Mouse (Mus musculus) ES-E14 (cell line): Measurements from ENCODE around the gene Efna2. TPM values are rescaled to one million over a fixed set of nuclear protein-coding genes. Genes with fewer than 3 reads are reported as not detected.
"Not testable (repeated sequence)": the region's sequence is repeated elsewhere in the genome, so short reads cannot be mapped to it uniquely, and the experiment has no call there.

Experiments used
- DNase-seq: peaks from one replicate; pipeline ENCODE4 v3.0.0-alpha.2; 2013; ENCODE audit warnings: low read depth, low spot score
- H3K27ac ChIP-seq: 2 replicates; pipeline ENCODE4 v1.5.1; 2012; ENCODE audit warnings: low read depth, mild to moderate bottlenecking, low read length, moderate library complexity, mixed read lengths; ENCODE audit not compliant: poor library complexity, insufficient read depth, severe bottlenecking
- H3K36me3 ChIP-seq: 2 replicates; pipeline ENCODE4 v1.6.1; 2012; ENCODE audit warnings: mild to moderate bottlenecking, low read length, moderate library complexity, mixed read lengths; ENCODE audit not compliant: control insufficient read depth, poor library complexity, insufficient read depth, severe bottlenecking
- H3K4me1 ChIP-seq, 2 experiments: fragments of 150-350 bp in 1 of 2; sonication (generic) in 1 of 2; 2 replicates each; pipeline ENCODE4 v1.6.1; 2012; ENCODE audit warnings: low read length in 2 of 2, mild to moderate bottlenecking in 1 of 2, mixed read lengths in 1 of 2; ENCODE audit not compliant: control insufficient read depth in 2 of 2, insufficient read depth in 2 of 2, poor library complexity in 1 of 2
- H3K4me3 ChIP-seq, 2 experiments: fragments of 150-350 bp in 1 of 2; sonication (generic) in 1 of 2; 2 replicates each; pipeline ENCODE4 v1.5.1; 2012; ENCODE audit warnings: low read length in 2 of 2, low read depth in 1 of 2, mild to moderate bottlenecking in 1 of 2, mixed read lengths in 1 of 2; ENCODE audit not compliant: insufficient read depth in 1 of 2, poor library complexity in 1 of 2, severe bottlenecking in 1 of 2
- H3K9ac ChIP-seq: 2 replicates; pipeline ENCODE4 v1.6.1; 2012; ENCODE audit warnings: low read depth, mild to moderate bottlenecking, low read length, mixed read lengths; ENCODE audit not compliant: poor library complexity, insufficient read depth, severe bottlenecking
- H3K9me3 ChIP-seq: fragments of 150-350 bp; sonication (generic); 2 replicates; pipeline ENCODE4 v1.6.1; 2012; ENCODE audit warnings: low read depth, mild to moderate bottlenecking, low read length; ENCODE audit not compliant: control insufficient read depth, insufficient read depth
- CHD2 ChIP-seq: IDR thresholded peaks from 2 replicates; pipeline ENCODE4 v1.6.1; 2014; ENCODE audit warnings: mild to moderate bottlenecking, low read depth, low read length, inconsistent platforms
- HCFC1 ChIP-seq: IDR thresholded peaks from 2 replicates; pipeline ENCODE4 v1.6.1; 2012; ENCODE audit warnings: low read length, inconsistent platforms, borderline replicate concordance; ENCODE audit not compliant: insufficient read depth
- MAFK ChIP-seq: IDR thresholded peaks from 2 replicates; pipeline ENCODE4 v1.6.1; 2014; ENCODE audit warnings: mild to moderate bottlenecking, low read depth, low read length, inconsistent platforms; ENCODE audit not compliant: insufficient read depth
- ZC3H11A ChIP-seq: IDR thresholded peaks from 2 replicates; pipeline ENCODE4 v1.6.1; 2012; ENCODE audit warnings: low read depth, mild to moderate bottlenecking, inconsistent platforms, low read length, borderline replicate concordance
- ZNF384 ChIP-seq: IDR thresholded peaks from 2 replicates; pipeline ENCODE4 v1.6.1; 2012; ENCODE audit warnings: low read depth, low read length, inconsistent platforms
- in situ Hi-C, 2 experiments: fragments of 600-800 bp; cut with MboI; formaldehyde crosslinking; loops; one replicate each; pipeline ENCODE4 v1.15.1; 2025; ENCODE audit warnings: low sequenced_read_pairs in 2 of 2, inconsistent platforms in 1 of 2; ENCODE audit not compliant: unreplicated experiment in 2 of 2
- total RNA-seq: library from RNA; depleted of rRNA; stranded (reverse); fragments of 300-350 nt; gene quantifications from 2 replicates; pipeline ENCODE4 v1.2.3, GENCODE M21; 2012

Efna2 gene
- total RNA-seq, 1 experiment, result 2.7 TPM

- Histone ChIP-seq H3K9ac (peak overlapping the region; percentile 41), H3K9me3 (no peaks in the 10 kb centered on the region), H3K36me3 (no peaks in the 10 kb centered on the region), H3K4me1 (peaks cover under 1 to 17% of the 10 kb centered on the region in 2 experiments; a peak in 2 of 4 replicates), H3K27ac (no peak overlapping the region), H3K4me3 (peak overlapping the region in 1 of 2 experiments; percentile 42; a peak in 2 of 4 replicates)
- in situ Hi-C loops, result no loop called here
- no peak for DNase-seq
- TF ChIP-seq MAFK, result no peak
Measured at GRCm38 (mm10) chr10:80208841-80209371, 29.6 kb downstream of the Efna2 start.

GRCm38 (mm10) chr10:80211547-80212103 is 32.3 kb downstream of the Efna2 start:
- H3K9me3 ChIP-seq, DNase-seq, H3K36me3 ChIP-seq, H3K27ac ChIP-seq, in situ Hi-C loops, H3K9ac ChIP-seq, H3K4me3 ChIP-seq: not testable (repeated sequence)
- TF ChIP-seq ZNF384, result peak; percentile 92
- peaks cover 2 to 15% of the 10 kb centered on the region in 2 experiments; a peak in 3 of 4 replicates for H3K4me1 ChIP-seq

GRCm38 (mm10) chr10:80215048-80215772 is 35.9 kb downstream of the Efna2 start:
- Histone ChIP-seq H3K36me3 (no peaks in the 10 kb centered on the region), H3K27ac (no peak overlapping the region), H3K9ac (peak overlapping the region; percentile 23; the same call in 1 of the 2 replicates), H3K4me1 (peaks cover 2 to 8% of the 10 kb centered on the region in 2 experiments; a peak in 3 of 4 replicates), H3K4me3 (no peak overlapping the region), H3K9me3 (no peaks in the 10 kb centered on the region)
- in situ Hi-C loops, result no loop called here
- no peak for DNase-seq
- no peak for TF ChIP-seq ZC3H11A
- TF ChIP-seq CHD2, result no peak
- TF ChIP-seq MAFK, result no peak
- TF ChIP-seq HCFC1, result no peak
- TF ChIP-seq ZNF384, result no peak

DNA sequence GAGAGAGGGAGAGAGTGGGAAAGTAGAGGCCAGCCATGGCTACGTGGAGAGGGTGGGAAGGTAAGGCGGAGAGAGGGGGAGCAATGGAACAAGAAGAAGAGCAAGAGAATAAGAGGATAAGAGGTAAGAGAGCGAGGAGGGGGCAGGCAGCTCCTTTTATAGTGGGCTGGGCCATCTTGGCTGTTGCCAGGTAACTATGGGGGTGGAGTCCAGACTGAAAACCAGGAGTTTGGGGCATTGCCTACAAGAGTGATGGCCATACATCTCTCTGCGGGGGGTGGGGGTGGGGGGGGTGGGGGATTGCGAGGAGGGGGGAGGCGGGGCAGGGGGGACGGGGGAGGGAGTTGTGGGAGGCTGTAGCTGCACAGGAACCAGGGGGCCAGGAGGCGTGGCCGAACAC is 41.4 kb downstream of the Efna2 start:
- Histone ChIP-seq H3K27ac (no peak overlapping the region), H3K4me3 (peak overlapping the region; percentile 1 to 41; a peak in 2 of 4 replicates), H3K36me3 (no peaks in the 10 kb centered on the region), H3K9ac (no peak overlapping the region), H3K9me3 (no peaks in the 10 kb centered on the region), H3K4me1 (peaks cover 2 to 16% of the 10 kb centered on the region in 2 experiments; a peak in 3 of 4 replicates)
- no peak for DNase-seq
- TF ChIP-seq ZC3H11A, result no peak
- in situ Hi-C loops, result no loop called here

DNA sequence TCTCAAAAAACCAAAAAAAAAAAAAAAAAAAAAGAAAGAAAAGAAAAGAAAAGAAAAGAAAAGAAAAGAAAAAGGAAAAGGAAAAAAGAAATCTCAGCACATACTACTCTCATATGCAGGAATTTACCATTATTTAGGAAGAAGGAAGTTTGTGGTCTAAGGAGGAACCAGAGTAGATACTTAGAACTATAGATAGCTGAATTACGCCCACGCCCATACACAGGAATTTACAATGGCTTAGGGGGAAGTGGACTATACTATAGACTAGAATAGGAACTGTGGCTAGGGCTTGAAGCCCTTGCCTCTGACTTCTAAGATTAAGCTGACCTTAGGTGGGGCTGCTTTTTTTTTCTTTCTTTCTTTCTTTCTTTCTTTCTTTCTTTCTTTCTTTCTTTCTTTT is 43.9 kb downstream of the Efna2 start:
- DNase-seq, H3K4me3 ChIP-seq, H3K9me3 ChIP-seq, H3K9ac ChIP-seq, H3K27ac ChIP-seq, H3K36me3 ChIP-seq, in situ Hi-C loops: not testable (repeated sequence)
- peaks cover 3 to 17% of the 10 kb centered on the region in 2 experiments; a peak in 2 of 4 replicates for H3K4me1 ChIP-seq
